Mouse (Mus musculus) left cerebral cortex, postnatal 14 days (tissue): ENCODE measurements around the gene Il1f9. TPM values are rescaled to one million over a fixed set of nuclear protein-coding genes. Genes with fewer than 3 reads are reported as not detected.
"Not testable (repeated sequence)": the region's sequence is repeated elsewhere in the genome, so short reads cannot be mapped to it uniquely, and the experiment has no call there.

Source experiments
- DNase-seq, 2 experiments: peaks; one replicate each; pipeline ENCODE4 v3.0.0; 2021 to 2022; ENCODE audit warnings: low spot score in 2 of 2, mixed read lengths in 1 of 2
- intact Hi-C: fragments of 180-260 bp; cut with DNase I; formaldehyde crosslinking; loops from one replicate; pipeline ENCODE4 v1.15.1; 2025
- long read RNA-seq, 2 experiments: library from polyadenylated mRNA; stranded (forward); transcript quantifications; one replicate each; pipeline ENCODE4 v2.0.0; 2021
- total RNA-seq, 2 experiments: library from RNA; stranded (reverse); gene quantifications; 2 replicates each; pipeline ENCODE4 v1.2.3; 2021

The Il1f9 gene
- not detected for total RNA-seq
- long read RNA-seq, experiment 1 = 0 reads
- long read RNA-seq, experiment 2 = 0 reads

- intact Hi-C loops = loop anchor here (10.0 kb wide), 1 partner anchor 871 kb away; no protein-coding TSS in a partner anchor
- DNase-seq = no peak
Measured at GRCm38 (mm10) chr2:24186176-24186575, at the start of gene Il1f9. TSS of gene Il1f9 (plus strand) at chr2:24186476.

- intact Hi-C loops = loop anchor here (10.0 kb wide), 1 partner anchor 112 kb away; no protein-coding TSS in a partner anchor
- no peak for DNase-seq
Measured at GRCm38 (mm10) chr2:24152861-24153260, 33.4 kb upstream of the Il1f9 start, which contains the start of gene Il1f8. TSS of gene Il1f8 (plus strand) at chr2:24153161.

GRCm38 (mm10) chr2:24181683-24182331, 4.5 kb upstream of the Il1f9 start:
- peak; percentile 39 to 58 for DNase-seq
- intact Hi-C loops = loop anchor here (10.0 kb wide), 1 partner anchor 867 kb away; no protein-coding TSS in a partner anchor

GRCm38 (mm10) chr2:24182423-24183147, 3.7 kb upstream of the Il1f9 start:
- intact Hi-C loops = loop anchor here (10.0 kb wide), 1 partner anchor 868 kb away; no protein-coding TSS in a partner anchor
- DNase-seq = not testable (repeated sequence)

GRCm38 (mm10) chr2:24184092-24184491, 2.2 kb upstream of the Il1f9 start:
- DNase-seq = not testable (repeated sequence)
- intact Hi-C loops = loop anchor here (10.0 kb wide), 1 partner anchor 869 kb away; no protein-coding TSS in a partner anchor

- intact Hi-C loops = loop anchor here (10.0 kb wide), 1 partner anchor 873 kb away; no protein-coding TSS in a partner anchor
- no peak for DNase-seq
Measured at GRCm38 (mm10) chr2:24187585-24187984, 1.3 kb downstream of the Il1f9 start.

GRCm38 (mm10) chr2:24188189-24188588, 1.9 kb downstream of the Il1f9 start:
- DNase-seq = no peak
- intact Hi-C loops = loop anchor here (10.0 kb wide), 1 partner anchor 873 kb away; no protein-coding TSS in a partner anchor

GRCm38 (mm10) chr2:24215118-24215517, 28.8 kb downstream of the Il1f9 start, which contains the start of gene Il1f6:
TSS of gene Il1f6 (plus strand) at chr2:24215418.
- intact Hi-C loops = no loop called here
- DNase-seq = no peak

- intact Hi-C loops = no loop called here
- DNase-seq = no peak
Measured at GRCm38 (mm10) chr2:24227191-24227590, 40.9 kb downstream of the Il1f9 start.

Other genes starting within 250 kb of the Il1f9 start
- 10 to 100 TPM; 24.2 to 28.5 TPM for gene Hnmt, start 137.1 kb upstream of the Il1f9 start, total RNA-seq
- gene Tbpl2, start 89.9 kb upstream of the Il1f9 start, total RNA-seq = not detected
- gene Il1f8, start 33.3 kb upstream of the Il1f9 start, total RNA-seq = not detected
- not detected for gene Il1f6, start 28.9 kb downstream of the Il1f9 start, total RNA-seq
- under 1 TPM in 1 of 2 experiments, not detected in 1; 0.49 TPM for gene Il1f5, start 90.5 kb downstream of the Il1f9 start, total RNA-seq
- not detected for gene Il1f10, start 104.7 kb downstream of the Il1f9 start, total RNA-seq
- not detected for gene Il1rn, start 150.4 kb downstream of the Il1f9 start, total RNA-seq
- 1 to 10 TPM in 1 of 2 experiments, under 1 TPM in 1; 0.99 to 2.2 TPM for gene Psd4, start 181.1 kb downstream of the Il1f9 start, total RNA-seq